Mouse (Mus musculus): ENCODE results near the gene Rinl.

Rinl gene

GRCm38 (mm10) chr7:28809401-28810089 is 20.8 kb downstream of the Rinl start:
- peak; percentile 83 for DNase-seq (ENCODE audit: low spot score)

GRCm38 (mm10) chr7:28810107-28811066 is 21.6 kb downstream of the Rinl start:
- peak; percentile 100 for DNase-seq (ENCODE audit: low spot score)

GRCm38 (mm10) chr7:28811228-28811627 is 22.5 kb downstream of the Rinl start:
- DNase-seq (ENCODE audit: low spot score): peak; percentile 96

- no peak for DNase-seq (ENCODE audit: low spot score)
These were observed 23.0 kb downstream of the Rinl start for GRCm38 (mm10) chr7:28811640-28812275.

DNA sequence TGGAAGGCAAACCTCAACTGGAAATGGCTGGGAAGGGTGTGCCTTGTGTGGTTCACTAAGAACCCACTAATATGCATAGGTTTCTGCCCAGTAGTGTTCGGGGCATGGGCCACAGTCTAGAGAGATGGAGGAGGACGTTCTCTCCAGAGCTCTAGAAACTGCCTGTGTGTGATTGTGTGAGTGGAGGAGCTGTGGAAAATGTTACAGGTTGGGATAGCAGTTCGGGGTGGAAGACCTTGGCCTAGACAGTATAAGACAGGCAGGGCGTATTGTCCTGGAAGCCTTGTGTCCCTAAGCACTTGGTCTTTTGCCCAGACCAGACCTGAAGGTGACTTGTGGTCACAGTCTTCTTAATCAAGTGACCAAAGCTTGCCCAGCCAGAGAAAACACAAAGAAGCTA is 23.7 kb downstream of the Rinl start:
- DNase-seq (ENCODE audit: low spot score): no peak

DNA sequence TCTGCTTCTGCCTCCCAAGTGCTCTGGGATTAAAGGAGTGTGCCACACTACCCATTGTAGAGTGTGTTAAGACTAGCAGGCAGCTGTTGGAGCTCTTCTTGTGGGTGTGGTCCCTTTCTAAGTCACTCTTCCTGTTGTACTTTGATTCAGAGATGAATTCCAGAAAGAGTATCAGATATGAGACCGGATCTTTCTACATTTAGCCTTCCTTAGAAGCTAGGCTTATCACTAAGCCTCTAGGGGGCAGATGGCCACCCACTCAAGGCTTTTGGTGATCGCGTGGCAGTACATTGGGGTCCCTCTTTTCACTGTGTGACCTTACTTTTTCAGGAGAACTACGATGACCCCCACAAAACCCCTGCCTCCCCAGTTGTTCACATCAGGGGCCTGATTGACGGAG is 24.2 kb downstream of the Rinl start:
- DNase-seq (ENCODE audit: low spot score): no peak

- no peak for DNase-seq (ENCODE audit: low spot score)
These were observed 25.7 kb downstream of the Rinl start for GRCm38 (mm10) chr7:28814306-28815034.

- DNase-seq (ENCODE audit: low spot score): no peak
These were observed 26.5 kb downstream of the Rinl start for GRCm38 (mm10) chr7:28815230-28815629.

GRCm38 (mm10) chr7:28816201-28816600 is 27.4 kb downstream of the Rinl start:
- no peak for DNase-seq (ENCODE audit: low spot score)

DNA sequence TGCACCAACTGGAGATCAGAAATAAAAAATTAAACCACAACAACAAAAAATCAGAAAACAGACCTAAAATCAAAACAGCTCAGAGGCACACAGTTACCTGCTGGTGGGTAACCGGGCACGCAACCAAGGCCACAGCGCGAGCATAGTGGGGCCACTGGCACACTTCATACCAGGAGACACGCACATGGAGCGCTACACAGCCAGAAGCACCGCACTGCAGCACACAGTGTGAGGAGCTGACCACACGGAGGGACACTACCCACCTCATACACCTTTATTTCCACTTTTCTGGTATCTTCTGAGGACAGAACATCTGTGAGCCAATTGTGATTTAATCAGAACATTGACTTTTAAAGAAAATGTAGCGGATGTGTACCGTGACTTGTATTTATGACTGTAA is 28.2 kb downstream of the Rinl start:
- no peak for DNase-seq (ENCODE audit: low spot score)

GRCm38 (mm10) chr7:28817524-28817923 is 28.8 kb downstream of the Rinl start:
- DNase-seq (ENCODE audit: low spot score): no peak

DNA sequence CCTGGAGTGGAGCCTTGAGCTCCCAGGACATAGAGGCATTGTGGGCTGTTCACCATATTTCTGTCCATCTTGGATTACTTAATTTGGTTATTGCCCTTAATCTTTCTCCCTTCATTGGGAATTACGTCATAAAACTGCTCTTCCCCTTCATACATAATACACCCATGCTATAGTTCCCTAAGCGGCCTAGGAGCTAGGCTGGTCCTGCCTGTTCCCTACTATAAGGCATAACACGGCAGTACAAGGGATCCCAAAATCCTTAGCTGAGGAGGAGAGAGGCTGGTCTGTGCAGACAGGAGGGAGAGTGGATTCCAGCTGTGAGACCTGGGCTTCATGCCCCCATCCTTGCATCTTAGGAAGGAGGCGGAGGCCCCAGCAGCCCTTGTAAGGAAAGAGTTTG is 29.2 kb downstream of the Rinl start:
- no peak for DNase-seq (ENCODE audit: low spot score)

- DNase-seq (ENCODE audit: low spot score): no peak
These were observed 29.7 kb downstream of the Rinl start for GRCm38 (mm10) chr7:28818436-28818835.

GRCm38 (mm10) chr7:28818861-28819452 is 30.2 kb downstream of the Rinl start:
- no peak for DNase-seq (ENCODE audit: low spot score)

GRCm38 (mm10) chr7:28819571-28819970 is 30.8 kb downstream of the Rinl start:
- no peak for DNase-seq (ENCODE audit: low spot score)

GRCm38 (mm10) chr7:28820358-28821260 is 31.8 kb downstream of the Rinl start:
- DNase-seq (ENCODE audit: low spot score): peak; percentile 81

- DNase-seq (ENCODE audit: low spot score): no peak
These were observed 32.6 kb downstream of the Rinl start for GRCm38 (mm10) chr7:28821261-28821831.

DNA sequence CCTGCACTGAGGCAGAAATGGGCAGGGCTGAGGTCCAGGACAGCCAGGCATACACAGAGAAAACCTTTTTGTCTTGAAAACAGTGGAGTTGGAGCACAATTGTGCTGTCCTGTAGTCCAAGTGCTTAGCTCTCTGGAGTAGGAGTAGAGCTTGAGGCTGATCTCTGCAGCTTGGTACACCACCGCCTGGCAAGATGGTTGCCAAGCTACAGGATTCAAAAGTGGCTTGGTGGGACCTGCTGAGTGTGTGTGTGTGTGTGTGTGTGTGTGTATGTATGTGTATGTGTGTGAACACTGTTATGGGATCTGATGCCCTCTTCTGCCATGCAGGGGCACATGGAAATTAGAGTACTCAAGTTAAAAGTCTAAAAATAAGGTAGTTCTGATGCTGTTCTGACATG is 33.8 kb downstream of the Rinl start:
- DNase-seq (ENCODE audit: low spot score): no peak

DNA sequence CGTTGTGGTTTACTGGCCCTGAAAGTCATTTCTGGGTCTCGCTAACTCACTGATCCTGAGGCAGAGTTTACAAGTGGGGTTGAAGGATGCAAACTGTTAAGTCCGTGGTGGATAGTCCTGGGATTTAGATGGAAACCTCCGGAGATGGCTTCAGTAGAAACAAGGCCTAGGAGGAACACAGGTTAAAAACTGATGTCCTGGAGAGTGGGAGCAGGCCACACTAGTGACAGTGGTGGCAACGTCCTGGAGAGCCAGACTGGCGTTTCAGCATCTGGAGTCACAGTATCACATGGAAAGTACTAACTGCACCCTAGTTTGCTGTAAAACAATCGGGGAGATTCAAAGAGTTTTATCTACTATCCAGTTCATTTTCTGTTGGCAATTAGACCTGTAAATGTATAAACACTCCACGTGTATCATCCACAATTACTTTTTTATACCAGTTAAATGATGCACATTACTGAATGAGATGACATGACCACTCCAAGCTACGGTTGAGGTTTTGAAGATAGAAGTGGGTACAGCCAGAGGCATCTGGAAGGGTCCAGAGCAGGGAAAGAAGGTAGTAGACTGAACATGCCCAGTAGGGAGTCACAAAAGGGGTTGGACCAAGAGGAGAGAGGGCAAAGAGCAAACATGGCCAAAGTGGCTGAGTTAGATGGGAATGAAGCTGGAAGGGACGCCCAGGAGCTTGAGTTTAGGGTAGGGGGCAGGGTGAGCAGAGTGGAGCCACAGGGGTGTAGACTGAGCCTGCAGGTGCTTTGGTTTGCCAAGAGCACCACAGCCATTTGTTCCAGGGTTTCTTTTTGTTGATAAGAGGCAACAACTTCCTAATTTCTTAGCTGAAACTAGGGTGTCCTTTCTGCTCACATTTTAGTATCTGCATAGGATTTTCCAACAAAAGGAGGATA is 34.5 kb downstream of the Rinl start:
- no peak for DNase-seq (ENCODE audit: low spot score)
